7 mouse cellular contexts compared by ENCODE assay signal in genomic region chr11:106919612-106920550, GRCm38 (mm10). TPM values are rescaled to one million over a fixed set of nuclear protein-coding genes. Genes with fewer than 3 reads are reported as not detected.
DNase-seq lines count a peak whose midpoint lies in the region; ATAC-seq and TF ChIP-seq lines count a peak whose summit lies in the region.

No protein-coding gene starts in this region.

- peak overlapping the region; percentile 96 for H3K9ac ChIP-seq in midbrain, embryonic 11.5 days (ENCODE audit: low read length)

- ATAC-seq in common myeloid progenitor, adult 5-6 weeks (replicated peaks; ENCODE audit: low read depth, poor library complexity, severe bottlenecking): peak; percentile 55
- peak; percentile 56 for ATAC-seq in inflammation-experienced regulatory T-cells, adult 6 months
- ATAC-seq in midbrain, embryonic 11.5 days (ENCODE audit: low FRiP score): peak; percentile 91

- no peaks in the 10 kb centered on the region for H3K36me3 ChIP-seq in limb, embryonic 10.5 days
- no peaks in the 10 kb centered on the region for H3K36me3 ChIP-seq in midbrain, embryonic 11.5 days (ENCODE audit: control insufficient read depth, insufficient read depth, low read length)
- H3K36me3 ChIP-seq in small intestine, adult 2 months (ENCODE audit: control insufficient read depth, insufficient read depth, low read length): no peaks in the 10 kb centered on the region

- no peak; the same call in 1 of the 2 replicates for TF ChIP-seq CTCF in small intestine, adult 2 months (IDR thresholded peaks at IDR 0.05; ENCODE audit: extremely low read depth, insufficient read length, insufficient replicate concordance, low read depth, low read length)

- under 1% methylated on average over 74 of the region's 87 CpGs for WGBS in limb, embryonic 10.5 days
- WGBS in midbrain, embryonic 11.5 days: 1% methylated on average over 72 of the region's 87 CpGs
- 2% methylated on average over 77 of the region's 87 CpGs for WGBS in small intestine, adult 2 months

- peaks cover 34% of the 10 kb centered on the region for H3K4me1 ChIP-seq in limb, embryonic 10.5 days
- H3K4me1 ChIP-seq in midbrain, embryonic 11.5 days (ENCODE audit: control insufficient read depth, insufficient read depth, low read length): peaks cover 9% of the 10 kb centered on the region
- no peaks in the 10 kb centered on the region for H3K4me1 ChIP-seq in small intestine, adult 2 months (ENCODE audit: control insufficient read depth, insufficient read depth, insufficient read length, low read length)

- no peaks in the 10 kb centered on the region for H3K27me3 ChIP-seq in limb, embryonic 10.5 days (ENCODE audit: low read depth, poor library complexity, severe bottlenecking)
- H3K27me3 ChIP-seq in midbrain, embryonic 11.5 days (ENCODE audit: control insufficient read depth, insufficient read depth, low read length): no peaks in the 10 kb centered on the region; the same call in 1 of the 2 replicates
- H3K27me3 ChIP-seq in small intestine, adult 2 months (ENCODE audit: control insufficient read depth, insufficient read depth, low read length): no peaks in the 10 kb centered on the region; the same call in 1 of the 2 replicates

- peak overlapping the region; percentile 88 for H3K4me2 ChIP-seq in midbrain, embryonic 11.5 days

- peak overlapping the region; percentile 97 for H3K4me3 ChIP-seq in limb, embryonic 10.5 days
- H3K4me3 ChIP-seq in midbrain, embryonic 11.5 days (ENCODE audit: low read depth, low read length): peak overlapping the region; percentile 95
- peak overlapping the region; percentile 100 for H3K4me3 ChIP-seq in small intestine, adult 2 months (ENCODE audit: low read depth, low read length)

- no peak for TF ChIP-seq POLR2A in small intestine, adult 2 months (IDR thresholded peaks at IDR 0.05; ENCODE audit: low read depth, low read length)

- peak; percentile 10 for DNase-seq in T-cell, adult 2 months (ENCODE audit: low spot score)
- DNase-seq in gastrocnemius, adult 8-10 months (ENCODE audit: low spot score in 2 of 2): peak; percentile 9 to 33
- DNase-seq in limb, embryonic 10.5 days (ENCODE audit: low spot score): no peak
- peak; percentile 94 for DNase-seq in midbrain, embryonic 11.5 days (ENCODE audit: low spot score, missing footprints)

- peak overlapping the region; percentile 99 for H3K27ac ChIP-seq in limb, embryonic 10.5 days
- H3K27ac ChIP-seq in midbrain, embryonic 11.5 days (ENCODE audit: low read depth, low read length): peak overlapping the region; percentile 90
- peak overlapping the region; percentile 95 for H3K27ac ChIP-seq in small intestine, adult 2 months (ENCODE audit: insufficient read depth, low read depth, low read length)

- no peaks in the 10 kb centered on the region for H3K9me3 ChIP-seq in limb, embryonic 10.5 days (replicated peaks)
- H3K9me3 ChIP-seq in midbrain, embryonic 11.5 days (ENCODE audit: control insufficient read depth, low read length): no peaks in the 10 kb centered on the region

RNA-seq across cellular contexts. Expression of gene Smurf2, which starts 0.6 kb away (rescaled TPM):
- total RNA-seq in common myeloid progenitor, adult 5-6 weeks (2017): 26.2 and 30.2 TPM in 2 replicates
- total RNA-seq in gastrocnemius, adult 8-10 months (2022): 10 to 100 TPM; 25.3 to 32.9 (median 28.0) TPM
- polyA plus RNA-seq in inflammation-experienced regulatory T-cells, adult 6 months (2017; shearing (Covaris generic)): 10 to 100 TPM in 2 of 3 experiments, 1 to 10 TPM in 1; 8.4 to 25.2 (median 21.6) TPM
- 14.1 TPM in 2 replicates for polyA plus RNA-seq in limb, embryonic 10.5 days (2016; fragmentation: Nextera tagmentation; extraction: Ambion mirVana)
- polyA plus RNA-seq in midbrain, embryonic 11.5 days (2014; fragmentation: Nextera tagmentation; extraction: Ambion mirVana): 20.6 and 21.4 TPM in 2 replicates
- polyA plus RNA-seq in small intestine, adult 2 months (2012; rRNA removed): 3.0 and 5.9 TPM in 2 replicates
